Mouse (Mus musculus) spleen, postnatal 14 days (tissue): ENCODE results near the gene Uaca.

Experiments
- DNase-seq, 2 experiments: peaks; one replicate each; pipeline ENCODE4 v3.0.0; 2021 to 2022; ENCODE audit warnings: low spot score in 2 of 2

Uaca gene

DNA sequence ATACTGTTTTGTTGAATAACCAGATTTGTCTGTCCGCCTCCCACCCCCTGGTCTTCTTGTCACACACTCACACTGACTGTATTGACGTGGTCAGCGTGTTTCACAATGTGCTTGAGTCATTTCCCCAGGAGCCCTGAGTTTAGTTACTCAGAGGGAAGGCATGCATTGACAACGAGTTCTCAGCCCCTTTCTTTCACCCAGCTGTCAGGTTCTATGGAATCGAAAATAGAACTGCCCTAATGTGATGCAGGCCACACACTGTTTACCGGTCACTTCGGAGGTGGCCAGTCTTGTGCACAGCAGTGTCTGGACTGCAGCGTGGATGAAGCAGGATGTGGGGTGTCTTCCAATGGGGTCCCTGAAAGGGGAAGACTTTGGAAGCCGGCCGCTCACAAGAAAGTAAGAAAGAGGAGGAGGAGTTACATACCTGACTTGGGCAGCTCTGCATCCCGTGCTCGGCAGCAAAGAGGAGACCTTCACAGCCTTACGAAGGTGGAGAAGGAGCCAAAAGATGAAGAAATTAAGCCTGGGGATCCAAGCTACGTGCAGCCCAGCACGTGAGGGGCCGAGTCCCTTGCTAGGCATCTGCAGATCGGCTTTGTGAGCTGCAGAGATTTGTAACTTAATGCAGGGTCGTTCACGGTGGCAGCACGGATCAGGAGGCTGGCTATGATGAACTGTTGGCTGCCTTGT lies 43.3 kb downstream of the Uaca start:
- no peak for DNase-seq

DNA sequence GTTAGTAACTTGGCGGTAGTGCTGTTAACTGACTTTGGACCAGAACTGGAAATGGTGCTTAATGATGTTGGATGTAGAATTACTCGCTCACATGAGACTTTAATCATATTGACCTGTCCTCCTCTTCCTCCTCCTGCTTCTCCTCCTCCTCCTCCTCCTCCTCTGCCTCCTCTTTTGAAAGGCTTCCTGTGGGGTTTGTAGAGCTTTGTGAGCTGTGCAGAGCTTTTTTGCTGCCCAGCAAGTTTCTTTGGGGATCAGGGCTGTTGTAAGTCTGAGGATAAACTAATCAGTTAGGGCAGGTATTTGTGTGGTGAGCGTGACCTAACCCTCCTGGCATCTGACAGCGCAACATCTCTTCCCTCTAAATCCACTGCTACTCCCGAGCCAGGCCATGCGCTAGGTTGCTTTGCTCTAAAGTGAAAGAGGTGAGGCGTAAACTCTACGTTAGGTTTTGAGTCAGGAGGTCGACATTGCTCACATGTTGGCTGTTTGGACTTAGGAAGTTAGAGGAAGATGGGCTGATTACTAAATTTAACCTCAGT lies 44.1 kb downstream of the Uaca start:
- no peak for DNase-seq

DNA sequence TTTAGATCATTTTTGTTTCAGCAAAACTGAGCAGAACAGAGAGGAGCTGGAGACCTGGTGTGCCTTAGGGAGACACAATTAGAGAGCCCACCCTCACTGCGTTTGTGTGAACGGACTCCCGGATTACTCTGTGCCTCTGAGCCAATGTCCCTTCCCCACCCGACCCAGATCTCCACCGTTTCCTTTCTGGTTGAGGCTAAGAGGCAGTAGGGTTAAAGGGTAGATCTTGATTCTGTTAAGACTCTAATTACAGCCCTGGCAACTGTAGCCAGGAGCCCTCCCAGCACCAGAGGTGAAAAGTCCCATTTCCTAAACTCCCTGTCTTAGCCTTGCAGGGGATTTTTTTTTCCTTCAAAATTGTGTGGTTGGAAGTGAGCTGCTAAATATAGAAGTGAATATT lies 47.1 kb downstream of the Uaca start:
- DNase-seq = no peak

- no peak for DNase-seq
Measured at GRCm38 (mm10) chr9:60843415-60844076, 49.2 kb downstream of the Uaca start.

GRCm38 (mm10) chr9:60848730-60849129 lies 54.4 kb downstream of the Uaca start:
- no peak for DNase-seq

- no peak for DNase-seq
Measured at GRCm38 (mm10) chr9:60849986-60850385, 55.6 kb downstream of the Uaca start.

DNA sequence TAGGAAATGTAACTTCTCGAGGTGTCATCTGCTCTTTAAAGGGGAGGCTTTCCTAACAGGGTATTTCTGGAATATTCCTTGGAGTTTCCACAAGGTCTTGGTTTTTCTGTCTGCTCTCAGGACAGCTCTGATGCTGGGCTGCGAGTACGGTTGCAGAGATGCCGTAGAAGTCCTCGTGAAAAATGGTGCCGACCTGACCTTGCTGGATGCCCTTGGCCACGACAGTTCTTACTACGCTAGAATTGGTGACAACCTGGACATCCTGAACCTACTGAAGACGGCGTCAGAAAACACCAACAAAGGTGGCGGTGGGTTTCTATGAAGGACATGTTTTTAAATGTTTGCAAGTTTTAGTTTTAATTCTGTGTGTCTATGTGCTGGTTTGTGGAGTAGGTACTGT lies 59.9 kb downstream of the Uaca start:
- no peak for DNase-seq

GRCm38 (mm10) chr9:60857833-60858232 lies 63.5 kb downstream of the Uaca start:
- DNase-seq = no peak

- DNase-seq = peak in 1 of 2 experiments; percentile 9
Measured at GRCm38 (mm10) chr9:60858306-60858960, 64.1 kb downstream of the Uaca start.

- no peak for DNase-seq
Measured at GRCm38 (mm10) chr9:60859031-60859430, 64.7 kb downstream of the Uaca start.

- no peak for DNase-seq
Measured at GRCm38 (mm10) chr9:60861030-60861429, 66.7 kb downstream of the Uaca start.

DNA sequence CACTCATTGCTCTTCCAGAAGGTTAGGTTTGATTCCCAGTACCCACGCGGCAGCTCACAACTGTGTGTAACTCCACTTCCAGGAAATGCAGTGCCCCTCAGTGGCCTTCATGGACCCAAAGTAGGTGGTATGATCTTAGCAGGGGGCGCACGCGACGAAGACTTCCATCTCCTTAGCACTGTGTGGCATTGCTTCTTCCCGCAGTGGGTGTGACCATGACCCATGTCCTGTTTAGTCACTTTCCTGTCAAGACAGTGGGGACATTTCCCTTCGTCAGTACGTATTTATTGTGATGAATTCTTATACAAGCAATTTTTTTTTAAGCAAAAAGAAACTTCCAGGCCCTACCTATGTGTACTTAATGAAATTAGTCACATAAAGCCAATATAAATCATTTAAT lies 70.3 kb downstream of the Uaca start:
- no peak for DNase-seq

DNA sequence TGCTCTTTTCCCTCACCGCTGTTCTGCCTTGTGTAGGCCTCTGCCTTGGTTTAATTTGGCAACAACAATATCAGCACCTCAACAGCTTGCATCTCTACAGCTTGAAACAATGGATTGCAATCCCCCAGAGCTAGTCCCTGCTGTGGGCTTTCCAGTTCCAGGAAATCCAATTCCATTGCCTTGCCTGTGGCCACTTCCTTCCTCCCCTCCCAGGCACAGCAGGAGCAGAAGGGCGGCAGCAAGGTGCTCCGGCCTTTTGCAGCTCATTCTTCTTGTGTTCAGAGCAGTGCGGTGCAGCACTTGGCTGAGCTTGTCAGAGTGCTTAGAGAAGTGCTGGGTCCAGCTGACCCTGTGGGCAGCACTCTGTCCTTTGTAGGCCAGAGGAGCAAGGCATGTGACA lies 71.5 kb downstream of the Uaca start:
- no peak for DNase-seq

- no peak for DNase-seq
Measured at GRCm38 (mm10) chr9:60870451-60870850, 76.1 kb downstream of the Uaca start.

DNA sequence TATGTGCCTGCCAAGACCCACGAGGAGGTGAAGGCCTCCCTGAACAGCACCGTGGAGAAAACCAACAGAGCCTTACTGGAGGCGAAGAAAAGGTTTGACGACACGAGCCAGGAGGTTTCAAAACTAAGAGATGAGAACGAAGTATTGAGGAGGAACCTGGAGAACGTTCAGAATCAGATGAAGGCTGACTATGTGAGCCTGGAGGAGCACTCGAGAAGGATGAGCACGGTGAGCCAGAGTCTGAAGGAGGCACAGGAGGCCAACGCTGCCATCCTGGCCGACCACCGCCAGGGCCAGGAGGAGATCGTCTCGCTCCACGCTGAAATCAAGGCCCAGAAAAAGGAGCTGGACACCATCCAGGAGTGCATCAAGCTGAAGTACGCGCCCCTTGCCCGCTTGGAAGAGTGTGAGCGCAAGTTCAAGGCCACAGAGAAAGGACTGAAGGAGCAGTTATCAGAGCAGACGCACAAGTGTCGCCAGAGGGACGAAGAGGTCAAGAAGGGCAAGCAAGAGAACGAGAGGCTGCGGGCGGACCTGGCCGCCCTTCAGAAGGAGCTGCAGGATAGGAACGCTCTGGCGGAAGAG lies 76.7 kb downstream of the Uaca start:
- DNase-seq = no peak

GRCm38 (mm10) chr9:60873257-60874054 lies 79.1 kb downstream of the Uaca start:
- no peak for DNase-seq

GRCm38 (mm10) chr9:60874055-60874392 lies 79.7 kb downstream of the Uaca start:
- DNase-seq = no peak

DNA sequence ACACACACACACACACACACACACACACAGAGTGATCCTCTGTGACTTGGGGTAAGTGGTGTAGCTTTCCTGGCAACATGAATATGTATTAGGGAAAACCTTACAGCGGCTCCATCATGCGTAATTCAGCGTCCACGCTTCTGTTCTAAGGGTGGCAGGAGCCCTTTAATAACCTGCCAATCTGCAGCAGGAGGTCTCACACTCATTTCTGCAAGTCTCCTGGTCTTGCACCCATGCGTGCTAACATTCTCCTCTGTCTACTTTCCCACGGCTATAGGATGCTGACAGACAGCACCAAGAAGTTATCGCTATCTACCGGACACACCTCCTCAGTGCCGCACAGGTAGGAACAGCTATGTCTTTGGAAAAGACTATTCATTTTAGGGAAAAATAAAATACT lies 81.7 kb downstream of the Uaca start:
- DNase-seq = no peak

DNA sequence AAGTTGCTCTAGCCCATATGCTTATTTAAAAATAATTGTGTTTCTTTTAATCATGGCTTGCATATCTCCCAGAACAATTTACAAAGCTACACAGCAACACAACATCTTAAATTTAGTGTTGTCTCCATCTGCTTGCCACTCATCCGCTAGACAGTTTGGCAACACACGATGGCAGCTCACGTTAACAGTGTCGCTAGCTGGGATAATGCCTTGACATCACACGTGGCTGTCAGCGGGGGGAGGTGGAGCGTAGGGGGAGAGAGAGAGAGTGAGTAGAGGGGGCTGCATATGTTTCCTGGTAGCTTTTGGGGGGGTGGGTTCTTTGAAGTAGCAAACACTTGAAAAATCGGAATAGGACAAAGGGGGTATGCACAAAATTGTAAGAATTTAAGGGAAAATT lies 82.2 kb downstream of the Uaca start:
- DNase-seq = no peak

DNA sequence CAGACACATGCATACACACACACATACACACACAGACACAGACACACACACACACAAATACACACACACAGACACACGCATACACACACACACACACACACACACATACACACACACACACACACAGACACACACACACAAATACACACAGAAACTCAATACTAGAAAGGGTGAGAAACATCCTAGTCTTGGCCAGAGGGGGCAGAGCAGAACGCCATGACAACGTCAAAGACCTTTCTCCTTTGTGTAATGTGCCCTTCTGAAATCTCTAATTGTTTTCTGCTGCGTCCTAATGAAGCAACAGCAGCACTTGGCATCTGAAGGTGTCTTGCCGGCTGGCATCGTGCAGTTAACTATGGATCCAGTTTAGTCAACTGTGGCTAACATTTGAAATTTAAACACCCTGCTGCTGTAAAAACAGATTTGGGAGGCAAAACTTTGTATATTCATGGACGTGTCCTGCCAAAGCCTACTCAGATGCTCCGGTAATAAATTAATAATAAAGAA lies 83.8 kb downstream of the Uaca start:
- no peak for DNase-seq

DNA sequence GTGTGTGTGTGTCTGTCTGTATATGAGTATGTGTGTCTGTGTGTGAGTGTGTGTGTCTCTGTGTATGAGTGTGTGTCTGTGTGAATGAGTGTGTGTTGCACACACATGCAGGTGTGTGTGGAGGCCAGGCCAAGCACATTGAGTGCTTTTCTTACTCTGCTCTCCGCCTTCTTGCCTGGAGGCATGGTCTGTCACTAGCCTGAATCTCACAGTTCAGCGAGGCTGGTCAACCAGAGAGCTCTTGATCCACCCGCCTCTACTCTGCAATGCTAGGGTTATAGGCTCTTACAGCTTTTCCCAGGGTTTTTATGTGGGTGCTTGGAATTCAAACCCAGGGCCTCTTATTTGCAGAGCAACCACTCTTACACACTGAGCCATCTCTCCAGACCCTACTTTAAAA lies 84.3 kb downstream of the Uaca start:
- no peak for DNase-seq

DNA sequence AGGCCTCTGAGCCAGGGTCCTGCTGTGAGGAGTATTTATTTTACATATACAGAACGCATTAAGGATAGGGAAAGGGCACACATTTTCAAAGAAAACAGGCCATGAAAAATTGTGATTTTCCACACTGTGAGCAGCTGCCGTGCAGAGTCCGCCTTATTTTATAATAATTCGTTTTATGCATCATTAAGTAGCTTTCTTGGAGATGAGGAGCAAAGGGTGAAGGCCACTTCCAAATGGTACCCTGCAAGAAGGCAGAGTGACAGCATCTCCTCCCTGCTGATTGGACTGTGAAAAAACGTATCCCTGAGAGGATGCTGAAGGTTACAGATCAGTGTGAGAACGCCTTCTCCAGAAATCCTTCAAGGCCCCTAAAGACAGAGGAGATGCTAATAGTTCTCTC lies 90.8 kb downstream of the Uaca start:
- DNase-seq = no peak
